Mouse (Mus musculus) kidney, postnatal 25 days (tissue): ENCODE data around the gene Nxf1.

Source experiments
- DNase-seq, 2 experiments: peaks; one replicate each; pipeline ENCODE4 v3.0.0; 2021; ENCODE audit warnings: mixed read lengths in 2 of 2

The Nxf1 gene

GRCm38 (mm10) chr19:8770567-8771270, 13.8 kb downstream of the Nxf1 start, which contains the start of gene Tmem223:
TSS of gene Tmem223 (plus strand) at chr19:8770996.
- peak; percentile 83 to 91 for DNase-seq

GRCm38 (mm10) chr19:8772996-8773395, 16.1 kb downstream of the Nxf1 start:
- no peak for DNase-seq

- DNase-seq: peak in 1 of 2 experiments; percentile 29
Measured at GRCm38 (mm10) chr19:8773409-8773808, 16.5 kb downstream of the Nxf1 start.

GRCm38 (mm10) chr19:8774086-8774835, 17.4 kb downstream of the Nxf1 start, which contains the start of gene Tmem179b:
TSS of gene Tmem179b (minus strand) at chr19:8774467.
- peak; percentile 97 for DNase-seq

- peak in 1 of 2 experiments; percentile 56 for DNase-seq
Measured at GRCm38 (mm10) chr19:8774951-8775421, 18.1 kb downstream of the Nxf1 start.

- DNase-seq: peak; percentile 98
Measured at GRCm38 (mm10) chr19:8786008-8786781, 29.3 kb downstream of the Nxf1 start, which contains the start of gene Taf6l. TSS of gene Taf6l (minus strand) at chr19:8786417.

GRCm38 (mm10) chr19:8788521-8788920, 31.6 kb downstream of the Nxf1 start:
- DNase-seq: no peak

- DNase-seq: no peak
Measured at GRCm38 (mm10) chr19:8789171-8789570, 32.3 kb downstream of the Nxf1 start.

- DNase-seq: no peak
Measured at GRCm38 (mm10) chr19:8790171-8790570, 33.3 kb downstream of the Nxf1 start.

- peak; percentile 94 to 96 for DNase-seq
Measured at GRCm38 (mm10) chr19:8798264-8798946, 41.5 kb downstream of the Nxf1 start, which contains the start of gene Polr2g. TSS of gene Polr2g (minus strand) at chr19:8798577.

GRCm38 (mm10) chr19:8798947-8799315, 42.1 kb downstream of the Nxf1 start:
- DNase-seq: no peak

GRCm38 (mm10) chr19:8802130-8802821, 45.4 kb downstream of the Nxf1 start, which contains the start of gene Zbtb3:
TSS of gene Zbtb3 (plus strand) at chr19:8802555.
- DNase-seq: peak; percentile 96 to 99

- no peak for DNase-seq
Measured at GRCm38 (mm10) chr19:8803204-8803780, 46.4 kb downstream of the Nxf1 start.

GRCm38 (mm10) chr19:8803879-8804660, 47.2 kb downstream of the Nxf1 start:
- DNase-seq: no peak

- DNase-seq: no peak
Measured at GRCm38 (mm10) chr19:8806810-8807209, 49.9 kb downstream of the Nxf1 start.

- DNase-seq: peak; percentile 48 to 50
Measured at GRCm38 (mm10) chr19:8815812-8816211, 58.9 kb downstream of the Nxf1 start.

- DNase-seq: no peak
Measured at GRCm38 (mm10) chr19:8817001-8817400, 60.1 kb downstream of the Nxf1 start.

GRCm38 (mm10) chr19:8818301-8818798, 61.5 kb downstream of the Nxf1 start:
- peak in 1 of 2 experiments; percentile 43 for DNase-seq

- DNase-seq: peak; percentile 98 to 99
Measured at GRCm38 (mm10) chr19:8818801-8819595, 62.1 kb downstream of the Nxf1 start, which contains the start of gene Ttc9c. TSS of gene Ttc9c (minus strand) at chr19:8819333.
